Mouse (Mus musculus): Measurements from ENCODE around the gene Pnmal1. TPM values are rescaled to one million over a fixed set of nuclear protein-coding genes. Genes with fewer than 3 reads are reported as not detected.

Gene Pnmal1
- polyA plus RNA-seq, 1 experiment from 2014 or later, result not detected

DNA sequence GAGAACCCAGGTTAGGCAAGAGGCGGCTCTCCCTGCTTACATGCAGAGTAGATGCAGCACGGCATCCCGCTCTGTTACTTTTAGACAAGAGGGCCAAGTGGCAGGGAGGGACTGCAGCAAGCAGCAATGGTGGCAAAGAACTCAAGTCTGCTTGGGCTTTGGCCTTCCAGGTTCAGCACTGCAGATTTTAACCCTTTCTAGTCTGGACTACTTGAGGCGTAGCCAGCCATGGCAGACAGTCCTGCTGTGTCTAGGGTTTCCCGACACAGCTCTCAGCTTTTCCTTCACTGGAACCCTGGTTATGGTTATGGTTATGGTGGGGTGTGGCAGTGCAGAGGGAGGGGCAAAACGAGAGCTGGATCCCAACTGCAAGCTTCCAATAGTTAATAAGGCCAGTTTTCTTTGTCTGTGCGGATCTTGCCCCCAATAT is 39.3 kb upstream of the Pnmal1 start:
- peaks cover 37% of the 10 kb centered on the region for H3K36me3 ChIP-seq (ENCODE audit: inconsistent target)
- no peak overlapping the region for H3K27ac ChIP-seq
- H3K79me2 ChIP-seq (ENCODE audit: inconsistent target), result peaks cover 54% of the 10 kb centered on the region
- H3K4me3 ChIP-seq (ENCODE audit: inconsistent target), result no peak overlapping the region
- WGBS (ENCODE audit: missing documents), result 91% methylated on average over 6 of the region's 7 CpGs

DNA sequence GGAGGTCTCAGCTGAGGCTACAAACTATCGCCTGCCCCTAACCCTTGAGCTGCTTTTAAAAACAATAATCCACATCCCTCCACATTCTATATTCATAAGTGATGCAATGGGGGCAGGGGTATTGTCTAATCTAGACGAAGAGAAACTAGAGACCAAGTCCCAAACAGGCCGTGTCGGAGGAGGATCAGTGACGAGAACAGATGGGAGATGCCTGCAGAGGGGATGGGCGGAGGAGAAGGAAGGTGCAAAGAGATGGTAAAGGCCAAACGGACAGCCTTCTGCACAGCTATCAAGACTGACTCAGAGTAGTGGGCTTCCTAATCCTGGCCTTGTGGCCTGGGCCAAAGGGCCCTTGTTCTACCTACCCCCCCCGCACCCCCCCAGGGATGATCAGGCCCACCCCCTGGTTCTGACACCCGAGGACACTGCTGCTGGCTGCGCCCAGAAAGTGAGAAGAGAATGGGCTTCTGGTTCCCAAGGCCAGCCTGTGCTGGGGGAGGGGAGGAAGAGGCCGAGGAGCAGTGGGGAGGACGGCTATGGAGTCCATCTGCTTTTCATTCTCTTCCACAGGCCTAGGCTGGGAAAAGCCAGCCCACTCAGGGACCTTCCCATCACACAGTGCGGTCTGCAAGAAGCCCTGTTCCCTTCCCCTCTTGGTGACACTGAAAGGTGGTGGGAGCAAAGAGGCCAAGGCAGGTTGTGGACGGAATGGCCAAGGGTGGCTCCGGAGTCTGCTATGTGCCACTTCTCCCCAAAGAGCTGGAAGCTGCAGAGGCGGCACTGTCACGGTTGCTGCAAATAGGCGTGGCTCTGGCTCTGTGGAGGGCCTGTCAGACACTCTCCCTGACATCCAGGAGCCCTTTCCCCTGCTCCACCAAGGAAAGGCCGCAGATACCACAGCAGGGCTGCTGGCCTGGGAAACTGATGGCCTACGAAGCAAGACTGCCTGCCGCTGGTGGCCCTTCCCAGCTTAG is 38.4 kb upstream of the Pnmal1 start:
- H3K36me3 ChIP-seq (ENCODE audit: inconsistent target), result peaks cover 30% of the 10 kb centered on the region
- H3K79me2 ChIP-seq (ENCODE audit: inconsistent target), result peaks cover 54% of the 10 kb centered on the region
- H3K4me3 ChIP-seq (ENCODE audit: inconsistent target), result no peak overlapping the region
- H3K27ac ChIP-seq, result no peak overlapping the region
- WGBS (ENCODE audit: missing documents), result 91% methylated on average over 21 of the region's 21 CpGs

DNA sequence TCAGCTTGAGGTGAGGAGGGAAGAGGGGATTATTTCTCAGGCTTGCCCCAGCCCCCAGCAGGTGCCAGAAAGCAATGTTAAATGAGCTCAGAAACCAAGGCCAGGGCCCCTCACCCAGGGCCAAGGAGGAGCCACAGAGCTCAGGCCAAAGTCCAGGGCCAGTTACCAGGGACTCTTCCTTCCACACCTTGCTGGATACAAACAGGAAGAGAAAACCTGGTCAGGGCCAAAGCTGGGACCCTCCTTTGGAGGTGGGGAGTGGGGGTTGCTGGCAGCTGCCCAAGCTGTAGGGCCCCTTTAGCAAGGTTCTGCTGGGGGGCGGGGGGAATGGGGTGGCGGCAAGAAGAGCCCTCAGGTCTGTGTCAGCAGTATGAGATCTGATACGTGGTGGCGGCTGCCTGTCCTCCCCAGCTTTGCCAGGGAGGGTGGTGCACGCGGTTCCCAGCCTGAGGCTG is 37.6 kb upstream of the Pnmal1 start:
- Histone ChIP-seq H3K36me3 (ENCODE audit: inconsistent target) (peaks cover 24% of the 10 kb centered on the region), H3K4me3 (ENCODE audit: inconsistent target) (no peak overlapping the region), H3K79me2 (ENCODE audit: inconsistent target) (peaks cover 54% of the 10 kb centered on the region), H3K27ac (no peak overlapping the region)
- 54% methylated on average over 6 of the region's 6 CpGs for WGBS (ENCODE audit: missing documents)

DNA sequence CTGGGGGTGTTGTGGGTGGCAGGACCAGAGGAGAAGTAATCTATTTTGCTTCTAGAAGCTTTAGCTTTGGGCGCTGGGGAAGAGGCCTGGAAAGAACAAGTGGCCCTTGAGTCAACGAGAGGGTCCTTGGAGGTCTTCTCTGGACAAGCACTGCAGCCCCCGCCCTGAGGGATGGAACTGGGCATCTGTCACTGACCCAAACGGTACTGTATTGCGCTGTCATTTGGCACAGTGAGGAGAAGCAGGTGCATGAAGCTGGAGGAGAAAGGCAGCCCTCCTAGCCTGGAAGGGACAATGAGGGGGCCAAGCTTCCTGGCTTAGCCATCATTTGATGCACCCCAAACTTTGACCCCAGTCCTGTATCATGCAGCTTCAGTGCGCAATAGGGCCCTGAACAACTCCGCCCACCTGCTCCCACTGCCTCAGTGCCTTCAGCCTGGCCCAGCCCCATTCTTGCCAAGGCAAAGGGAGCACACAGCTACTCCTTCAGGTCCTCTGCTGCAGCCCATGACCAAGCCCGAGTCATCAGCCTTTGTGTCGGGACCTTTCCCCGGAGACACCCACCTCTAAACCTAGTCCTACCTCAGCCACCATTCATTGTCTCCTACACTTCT is 37.0 kb upstream of the Pnmal1 start:
- Histone ChIP-seq H3K36me3 (ENCODE audit: inconsistent target) (peaks cover 18% of the 10 kb centered on the region; the same call in 1 of the 2 replicates), H3K27ac (peak overlapping the region; percentile 86), H3K79me2 (ENCODE audit: inconsistent target) (peaks cover 54% of the 10 kb centered on the region), H3K4me3 (ENCODE audit: inconsistent target) (peak overlapping the region; percentile 100)
- 41% methylated on average over 10 of the region's 10 CpGs for WGBS (ENCODE audit: missing documents)

DNA sequence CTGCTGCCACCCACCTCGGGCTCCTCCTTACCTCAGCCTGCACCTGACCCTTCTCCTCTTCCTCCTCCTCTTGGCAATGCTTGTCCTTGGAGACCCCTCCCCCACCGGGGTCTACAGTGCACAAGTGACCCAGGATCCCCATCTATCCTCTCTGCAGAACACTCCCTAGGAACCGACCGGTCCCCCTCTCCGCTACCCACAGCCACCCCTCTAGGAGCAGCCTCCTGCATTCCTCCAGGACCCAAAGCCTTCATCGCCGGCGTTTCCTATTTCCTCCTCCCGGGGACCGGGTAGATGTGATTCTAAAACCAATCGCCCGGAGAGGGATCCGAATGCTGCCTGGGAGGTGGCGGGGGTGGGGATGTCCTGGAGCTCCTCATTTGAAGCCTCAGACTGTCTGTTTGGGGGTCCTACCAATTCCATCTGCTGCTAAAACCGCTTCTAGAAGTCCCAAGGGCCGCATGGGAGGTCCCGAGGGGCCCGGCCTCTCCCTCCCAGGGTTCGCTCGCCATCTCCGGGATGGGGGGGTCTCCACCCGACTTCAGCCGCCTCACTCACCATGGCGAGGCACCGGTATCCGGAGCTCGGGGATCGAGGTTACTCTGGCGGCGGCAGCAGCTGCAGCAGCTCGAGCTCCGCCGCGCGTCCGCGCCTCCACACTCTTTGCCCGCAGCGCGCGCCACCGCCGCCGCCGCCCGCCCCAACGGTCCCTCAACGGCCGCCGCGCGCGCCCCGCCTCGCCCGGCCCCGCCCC is 36.0 kb upstream of the Pnmal1 start:
- under 1% methylated on average over 52 of the region's 57 CpGs for WGBS (ENCODE audit: missing documents)
- peak overlapping the region; percentile 100 for H3K4me3 ChIP-seq (ENCODE audit: inconsistent target)
- H3K79me2 ChIP-seq (ENCODE audit: inconsistent target), result peaks cover 52% of the 10 kb centered on the region
- peak overlapping the region; percentile 86 for H3K27ac ChIP-seq
- H3K36me3 ChIP-seq (ENCODE audit: inconsistent target), result peaks cover 15% of the 10 kb centered on the region; the same call in 1 of the 2 replicates

DNA sequence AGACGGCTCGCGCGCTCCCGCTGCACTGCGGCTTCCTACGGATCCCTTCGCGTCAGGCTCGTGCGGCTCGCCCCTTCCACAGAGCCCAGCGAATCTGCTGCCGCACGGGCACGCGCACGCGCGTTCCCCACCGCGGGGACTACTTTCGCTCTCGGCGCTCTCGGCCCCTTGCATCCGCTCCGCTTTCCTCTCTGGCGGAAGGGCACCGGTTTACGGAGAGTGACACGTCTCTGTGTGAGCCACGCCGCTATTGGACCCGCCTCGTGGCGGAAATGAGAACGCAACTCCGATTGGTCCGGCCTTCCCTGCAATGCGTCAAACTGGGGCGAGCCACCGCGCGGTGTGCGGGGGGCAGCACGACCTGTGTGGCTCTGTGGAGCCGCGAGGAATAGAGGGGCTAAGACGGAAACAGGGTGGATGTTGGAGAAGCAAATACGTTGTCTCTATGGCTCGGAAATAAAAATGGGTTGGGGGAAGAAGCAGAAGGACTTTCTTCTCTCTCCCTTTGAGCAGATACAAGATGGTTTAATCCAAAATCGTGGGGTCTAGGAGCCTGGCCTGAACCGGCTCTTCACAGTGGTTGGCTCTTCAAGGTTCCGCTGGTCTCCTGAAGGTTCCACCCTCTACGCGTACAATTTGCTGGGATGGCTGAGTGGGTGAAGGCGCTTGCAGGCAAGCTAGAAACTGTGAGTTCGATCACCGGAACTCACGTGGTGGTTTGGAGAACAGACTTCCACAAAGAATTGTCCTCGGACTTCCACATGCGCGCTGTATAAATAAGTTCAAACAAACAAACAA is 35.2 kb upstream of the Pnmal1 start, which contains the start of gene Calm3:
Gene Calm3 (minus strand): TSS at position 78 of the 798 bp plus-strand sequence.
- Histone ChIP-seq H3K27ac (peak within 1 kb of the TSS; percentile 94), H3K36me3 (ENCODE audit: inconsistent target) (peaks cover 9% of the 10 kb centered on the region; the same call in 1 of the 2 replicates), H3K79me2 (ENCODE audit: inconsistent target) (peaks cover 44% of the 10 kb centered on the region), H3K4me3 (ENCODE audit: inconsistent target) (peak within 1 kb of the TSS; percentile 100)
- 2% methylated on average over 56 of the region's 64 CpGs for WGBS (ENCODE audit: missing documents)

DNA sequence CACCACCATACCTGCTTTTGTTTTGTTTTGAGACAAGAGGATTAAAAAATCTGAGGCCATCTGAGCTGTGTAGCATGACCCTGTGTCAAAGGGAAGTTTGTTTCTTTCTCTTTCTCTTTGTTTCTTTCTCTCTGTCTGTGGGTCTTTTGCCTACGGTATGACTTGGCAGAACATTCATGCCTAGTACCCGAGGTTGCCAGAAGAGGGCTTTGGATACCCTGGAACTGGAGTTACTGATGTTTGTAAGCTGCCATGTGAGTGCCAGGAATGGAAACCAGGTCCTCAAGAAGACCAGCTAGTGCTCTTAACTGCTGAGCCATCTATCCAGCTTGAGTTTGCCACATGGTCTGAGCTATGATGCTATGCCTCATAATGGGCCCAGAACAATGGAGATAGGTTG is 31.1 kb upstream of the Pnmal1 start:
- peaks cover 3% of the 10 kb centered on the region for H3K79me2 ChIP-seq (ENCODE audit: inconsistent target)
- no peaks in the 10 kb centered on the region for H3K36me3 ChIP-seq (ENCODE audit: inconsistent target)
- H3K4me3 ChIP-seq (ENCODE audit: inconsistent target), result no peak overlapping the region
- WGBS (ENCODE audit: missing documents), result 8% methylated on average over 2 of the region's 2 CpGs
- H3K27ac ChIP-seq, result no peak overlapping the region

DNA sequence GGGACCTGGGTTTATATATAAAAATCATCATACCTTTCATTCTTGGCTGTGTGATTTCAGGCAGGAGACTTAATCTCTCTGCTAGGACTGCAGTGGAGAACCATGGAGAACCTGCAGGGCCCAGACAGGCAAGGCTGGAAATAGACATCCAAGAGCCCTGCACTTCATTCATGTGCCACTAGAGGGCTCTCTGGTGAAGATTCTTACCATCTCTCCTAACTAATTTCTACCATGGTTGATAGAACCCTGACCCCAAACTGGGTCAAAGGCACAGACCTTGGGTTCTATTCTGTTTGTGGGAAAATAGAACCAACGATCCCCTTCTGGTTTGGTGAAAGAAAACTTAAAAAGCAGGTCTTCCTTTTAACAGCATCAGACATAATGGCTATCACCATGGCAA is 28.6 kb upstream of the Pnmal1 start:
- no peak overlapping the region for H3K4me3 ChIP-seq (ENCODE audit: inconsistent target)
- WGBS (ENCODE audit: missing documents), result 5% methylated on average over 1 of the region's 1 CpGs
- no peaks in the 10 kb centered on the region for H3K36me3 ChIP-seq (ENCODE audit: inconsistent target)
- no peaks in the 10 kb centered on the region for H3K79me2 ChIP-seq (ENCODE audit: inconsistent target)
- no peak overlapping the region for H3K27ac ChIP-seq

DNA sequence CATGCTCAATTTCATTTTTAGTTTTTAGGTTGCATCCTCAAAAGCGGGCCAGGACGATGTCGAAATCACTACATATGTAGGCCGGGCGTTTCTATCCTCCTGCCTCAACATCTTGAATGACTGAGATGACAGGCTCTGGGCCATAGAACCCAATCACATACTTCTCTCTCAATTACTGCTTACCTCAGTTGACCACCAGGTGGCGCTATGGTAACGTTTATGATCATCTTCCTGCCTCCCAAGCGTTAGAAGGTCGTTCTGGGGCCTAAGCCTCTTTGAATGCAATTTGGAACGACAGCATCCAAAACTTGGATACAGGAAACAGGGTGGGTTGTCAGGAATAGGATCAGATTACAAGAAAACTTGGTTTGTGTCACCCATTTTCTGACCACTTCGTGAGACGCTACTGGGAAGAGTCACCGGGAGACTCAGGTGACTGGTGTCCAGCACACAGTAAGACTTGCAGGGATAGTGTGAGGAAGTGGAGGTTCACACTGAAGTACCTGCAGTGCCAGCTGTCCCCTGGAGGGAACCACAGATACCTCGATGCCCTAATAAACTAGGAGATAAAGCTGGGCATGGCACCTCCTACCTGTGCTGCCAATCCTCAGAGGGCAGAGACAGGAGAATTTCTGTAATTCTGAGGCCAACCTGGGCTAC is 27.4 kb upstream of the Pnmal1 start:
- Histone ChIP-seq H3K4me3 (ENCODE audit: inconsistent target) (no peak overlapping the region), H3K36me3 (ENCODE audit: inconsistent target) (no peaks in the 10 kb centered on the region), H3K27ac (no peak overlapping the region), H3K79me2 (ENCODE audit: inconsistent target) (no peaks in the 10 kb centered on the region)
- 22% methylated on average over 14 of the region's 14 CpGs for WGBS (ENCODE audit: missing documents)

DNA sequence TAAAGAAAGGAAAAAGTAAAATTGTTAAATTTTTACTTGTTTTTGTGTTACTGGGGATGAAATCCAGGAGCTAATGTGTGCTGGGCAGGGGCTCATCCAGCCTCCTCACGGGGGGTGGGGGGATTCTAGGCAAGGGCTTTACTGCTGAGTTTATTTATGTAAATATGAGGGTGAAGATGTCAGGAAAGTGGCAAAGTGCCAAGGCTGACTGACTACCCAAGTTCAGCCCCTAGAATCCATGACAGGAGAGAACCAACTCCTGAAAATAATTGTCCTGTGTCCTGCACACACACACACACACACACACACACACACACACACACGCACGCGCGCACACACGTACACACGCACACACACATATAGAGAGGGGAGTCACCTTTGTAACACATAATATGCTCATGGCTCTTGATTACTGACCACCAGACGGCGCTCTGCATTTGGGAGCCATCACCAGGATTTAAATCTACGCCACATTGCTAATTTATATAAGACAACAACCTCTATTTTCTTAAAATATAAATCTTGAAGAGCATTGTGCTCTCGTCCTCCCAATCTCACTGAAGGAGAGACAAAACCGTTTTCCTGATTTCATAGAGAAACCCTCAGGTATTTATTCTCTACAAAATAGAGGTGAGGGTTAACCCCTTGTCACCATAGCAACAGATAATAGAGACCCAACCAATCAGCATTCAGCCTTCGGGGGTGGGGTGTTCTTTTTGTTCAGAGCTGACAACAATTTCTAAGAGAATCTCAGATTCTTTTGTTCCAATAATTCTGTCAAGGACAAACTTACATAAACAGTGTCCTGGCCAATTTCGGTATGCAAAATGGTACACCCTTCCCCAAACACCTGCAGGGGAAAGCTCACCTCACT is 26.5 kb upstream of the Pnmal1 start:
- no peak overlapping the region for H3K4me3 ChIP-seq (ENCODE audit: inconsistent target)
- no peaks in the 10 kb centered on the region for H3K36me3 ChIP-seq (ENCODE audit: inconsistent target)
- H3K27ac ChIP-seq, result no peak overlapping the region
- 38% methylated on average over 14 of the region's 14 CpGs for WGBS (ENCODE audit: missing documents)
- no peaks in the 10 kb centered on the region for H3K79me2 ChIP-seq (ENCODE audit: inconsistent target)

DNA sequence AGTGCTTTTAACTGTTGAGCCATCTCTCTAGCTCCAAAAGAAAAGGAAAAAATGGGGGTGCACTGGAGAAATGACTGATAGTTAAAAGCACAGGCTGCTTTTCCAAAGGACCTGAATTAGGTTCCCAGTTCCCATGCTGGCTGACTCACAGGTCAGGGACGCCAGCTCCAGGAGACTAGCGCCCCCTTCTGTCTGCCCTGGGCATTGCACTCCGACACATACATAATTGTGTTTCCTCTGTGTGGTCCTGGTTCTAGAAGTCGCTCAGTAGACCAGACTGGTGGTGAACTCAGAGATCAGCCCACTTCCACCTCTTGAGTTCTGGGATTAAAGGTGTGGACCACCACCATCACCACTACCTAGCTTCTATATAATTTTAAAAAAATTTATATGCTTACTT is 22.2 kb upstream of the Pnmal1 start:
- Histone ChIP-seq H3K36me3 (ENCODE audit: inconsistent target) (no peaks in the 10 kb centered on the region), H3K79me2 (ENCODE audit: inconsistent target) (no peaks in the 10 kb centered on the region), H3K4me3 (ENCODE audit: inconsistent target) (no peak overlapping the region), H3K27ac (no peak overlapping the region)
- 45% methylated on average over 4 of the region's 4 CpGs for WGBS (ENCODE audit: missing documents)

DNA sequence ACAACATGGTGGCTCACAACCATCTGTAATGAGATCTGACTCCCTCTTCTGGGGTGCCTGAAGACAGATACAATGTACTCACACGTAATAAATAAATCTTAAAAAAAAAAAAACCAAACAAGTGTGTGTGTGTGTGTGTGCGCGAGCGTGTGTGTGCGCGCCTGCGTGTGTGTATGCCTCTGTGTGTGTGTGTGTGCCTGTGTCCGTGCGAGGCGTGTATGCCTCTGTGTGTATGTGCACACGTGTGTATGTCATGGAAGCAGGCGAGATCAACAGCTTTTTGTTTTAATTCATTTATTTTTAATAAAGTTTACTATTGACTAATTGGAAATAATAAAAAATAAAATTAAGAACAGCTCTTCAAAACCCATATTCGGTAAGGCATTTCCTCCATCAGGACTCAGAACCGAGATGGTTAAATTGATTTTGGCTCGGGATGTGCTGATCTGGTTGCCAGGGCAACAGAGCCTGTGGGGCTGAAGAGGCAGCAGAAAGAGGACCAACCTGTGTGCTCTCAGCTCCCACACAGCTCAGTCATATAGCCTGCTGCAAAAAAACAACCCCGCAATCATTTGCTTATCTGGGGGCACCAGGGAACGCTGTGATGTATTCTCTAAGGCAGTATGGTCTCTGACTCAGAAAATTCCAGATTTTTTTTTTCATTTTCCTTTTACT is 21.2 kb upstream of the Pnmal1 start:
- Histone ChIP-seq H3K27ac (no peak overlapping the region), H3K79me2 (ENCODE audit: inconsistent target) (no peaks in the 10 kb centered on the region), H3K36me3 (ENCODE audit: inconsistent target) (no peaks in the 10 kb centered on the region), H3K4me3 (ENCODE audit: inconsistent target) (no peak overlapping the region)
- WGBS (ENCODE audit: missing documents), result 66% methylated on average over 11 of the region's 17 CpGs
